Mouse (Mus musculus) bone marrow macrophage, adult 2 months (primary cell): Measurements from ENCODE around the gene Hist1h2ad.
"Not testable (repeated sequence)": the region's sequence is repeated elsewhere in the genome, so short reads cannot be mapped to it uniquely, and the experiment has no call there.

ENCODE experiments used
- CTCF ChIP-seq: IDR thresholded peaks from 2 replicates; pipeline ENCODE4 v1.5.1; 2012; ENCODE audit warnings: low read depth, mild to moderate bottlenecking, low read length, moderate library complexity
- POLR2A ChIP-seq: IDR thresholded peaks from 2 replicates; pipeline ENCODE4 v1.6.1; 2012; ENCODE audit warnings: mild to moderate bottlenecking, low read depth, low read length, borderline replicate concordance

- TF ChIP-seq POLR2A, CTCF: not testable (repeated sequence)
Measured at GRCm38 (mm10) chr13:23542999-23543607, 31.1 kb upstream of the Hist1h2ad start, which contains the start of gene Hist1h2bh.
